Mouse (Mus musculus): Measurements from ENCODE around the gene Ptpn1. TPM values are rescaled to one million over a fixed set of nuclear protein-coding genes. Genes with fewer than 3 reads are reported as not detected.

Ptpn1 gene
- total RNA-seq, 2 experiments from 2014 or later = 12.5 to 14.9 TPM

- DNase-seq = no peak
- intact Hi-C loops (cut with DNase I) = loop anchor here (10.0 kb wide), 1 partner anchor 317 kb away; the partner anchor contains the start of genes Cebpb and Tmem189
Observed at GRCm38 (mm10) chr2:168002188-168002587, 70.3 kb downstream of the Ptpn1 start.

GRCm38 (mm10) chr2:168002884-168003283 lies 71.0 kb downstream of the Ptpn1 start:
- DNase-seq = no peak
- intact Hi-C loops (cut with DNase I) = loop anchor here (10.0 kb wide), 1 partner anchor 318 kb away; the partner anchor contains the start of genes Cebpb and Tmem189

- DNase-seq = no peak
- intact Hi-C loops (cut with DNase I) = loop anchor here (10.0 kb wide), 1 partner anchor 319 kb away; the partner anchor contains the start of genes Cebpb and Tmem189
Observed at GRCm38 (mm10) chr2:168003431-168003830, 71.6 kb downstream of the Ptpn1 start.

GRCm38 (mm10) chr2:168004369-168004768 lies 72.5 kb downstream of the Ptpn1 start:
- intact Hi-C loops (cut with DNase I) = loop anchor here (10.0 kb wide), 1 partner anchor 320 kb away; the partner anchor contains the start of genes Cebpb and Tmem189
- DNase-seq = no peak

GRCm38 (mm10) chr2:168005005-168005404 lies 73.1 kb downstream of the Ptpn1 start:
- intact Hi-C loops (cut with DNase I) = loop anchor here (10.0 kb wide), 1 partner anchor 320 kb away; the partner anchor contains the start of genes Cebpb and Tmem189
- no peak for DNase-seq

- no peak for DNase-seq
- intact Hi-C loops (cut with DNase I) = loop anchor here (10.0 kb wide), 1 partner anchor 321 kb away; the partner anchor contains the start of genes Cebpb and Tmem189
Observed at GRCm38 (mm10) chr2:168005616-168006015, 73.8 kb downstream of the Ptpn1 start.

- intact Hi-C loops (cut with DNase I) = loop anchor here (10.0 kb wide), 1 partner anchor 322 kb away; the partner anchor contains the start of genes Cebpb and Tmem189
- no peak for DNase-seq
Observed at GRCm38 (mm10) chr2:168006489-168006888, 74.6 kb downstream of the Ptpn1 start.

GRCm38 (mm10) chr2:168008132-168008531 lies 76.3 kb downstream of the Ptpn1 start:
- intact Hi-C loops (cut with DNase I) = loop anchor here (10.0 kb wide), 1 partner anchor 323 kb away; the partner anchor contains the start of genes Cebpb and Tmem189
- no peak for DNase-seq

- peak; percentile 71 to 74 for DNase-seq
- intact Hi-C loops (cut with DNase I) = loop anchor here (10.0 kb wide), 1 partner anchor 325 kb away; the partner anchor contains the start of genes Cebpb and Tmem189
Observed at GRCm38 (mm10) chr2:168009936-168010668, 78.2 kb downstream of the Ptpn1 start, which contains the start of gene Ripor3. TSS of gene Ripor3 (minus strand) at chr2:168010618.

GRCm38 (mm10) chr2:168010893-168011292 lies 79.0 kb downstream of the Ptpn1 start:
- DNase-seq = no peak
- intact Hi-C loops (cut with DNase I) = no loop called here

GRCm38 (mm10) chr2:168016951-168017391 lies 85.1 kb downstream of the Ptpn1 start:
- DNase-seq = peak; percentile 67 to 75
- intact Hi-C loops (cut with DNase I) = no loop called here

GRCm38 (mm10) chr2:168019201-168019715 lies 87.4 kb downstream of the Ptpn1 start:
- DNase-seq = peak in 1 of 2 experiments; percentile 49
- intact Hi-C loops (cut with DNase I) = no loop called here

GRCm38 (mm10) chr2:168023763-168024402 lies 92.0 kb downstream of the Ptpn1 start:
- DNase-seq = no peak
- intact Hi-C loops (cut with DNase I) = no loop called here

- intact Hi-C loops (cut with DNase I) = no loop called here
- peak in 1 of 2 experiments; percentile 61 for DNase-seq
Observed at GRCm38 (mm10) chr2:168025174-168025573, 93.3 kb downstream of the Ptpn1 start.

- DNase-seq = no peak
- intact Hi-C loops (cut with DNase I) = no loop called here
Observed at GRCm38 (mm10) chr2:168025882-168026281, 94.0 kb downstream of the Ptpn1 start.

- no peak for DNase-seq
- intact Hi-C loops (cut with DNase I) = no loop called here
Observed at GRCm38 (mm10) chr2:168026467-168026866, 94.6 kb downstream of the Ptpn1 start.

GRCm38 (mm10) chr2:168028376-168028775 lies 96.5 kb downstream of the Ptpn1 start:
- DNase-seq = no peak
- intact Hi-C loops (cut with DNase I) = no loop called here

Data from gastrocnemius, postnatal 36 days (tissue).